Mouse (Mus musculus) ES-Bruce4 (cell line): Measurements from ENCODE around the gene Sptbn4. TPM values are rescaled to one million over a fixed set of nuclear protein-coding genes. Genes with fewer than 3 reads are reported as not detected.
A peak's percentile ranks its signal among the peaks of the same experiment; 100 is the strongest.

ENCODE experiments used
- H3K27ac ChIP-seq: 2 replicates; pipeline ENCODE4 v1.5.1; 2012; ENCODE audit warnings: low read length, inconsistent platforms; ENCODE audit not compliant: insufficient read depth
- H3K27me3 ChIP-seq: 2 replicates; pipeline ENCODE4 v1.6.1; 2012; ENCODE audit warnings: mild to moderate bottlenecking, low read length, inconsistent platforms; ENCODE audit not compliant: control insufficient read depth, poor library complexity, insufficient read depth, severe bottlenecking
- H3K36me3 ChIP-seq: 2 replicates; pipeline ENCODE4 v1.6.1; 2012; ENCODE audit warnings: inconsistent platforms, mild to moderate bottlenecking, low read length, moderate library complexity; ENCODE audit not compliant: control insufficient read depth, poor library complexity, insufficient read depth, severe bottlenecking
- H3K4me1 ChIP-seq: one replicate; pipeline ENCODE4 v1.8.1; 2011; ENCODE audit warnings: low read length; ENCODE audit not compliant: control insufficient read depth, insufficient read depth
- H3K4me3 ChIP-seq: 2 replicates; pipeline ENCODE4 v1.5.1; 2011; ENCODE audit warnings: low read depth, mild to moderate bottlenecking, low read length
- H3K9ac ChIP-seq: 2 replicates; pipeline ENCODE4 v1.6.1; 2012; ENCODE audit warnings: low read depth, mild to moderate bottlenecking, inconsistent platforms; ENCODE audit not compliant: poor library complexity, severe bottlenecking
- H3K9me3 ChIP-seq: replicated peaks from 2 replicates; pipeline ENCODE4 v1.6.1; 2012; ENCODE audit warnings: mild to moderate bottlenecking, low read length, inconsistent platforms; ENCODE audit not compliant: control insufficient read depth, poor library complexity, insufficient read depth, severe bottlenecking
- CTCF ChIP-seq: IDR thresholded peaks from one replicate; pipeline ENCODE4 v1.8.1; 2011; ENCODE audit warnings: low read depth, low read length
- EP300 ChIP-seq: IDR thresholded peaks from 2 replicates; pipeline ENCODE4 v1.6.1; 2011; ENCODE audit warnings: low read depth, low read length; ENCODE audit not compliant: insufficient read depth
- POLR2A ChIP-seq: IDR thresholded peaks from one replicate; pipeline ENCODE4 v1.8.1; 2011; ENCODE audit warnings: low read length; ENCODE audit not compliant: insufficient read depth
- polyA plus RNA-seq: library from polyadenylated mRNA; stranded (reverse); fragments of >200 nt; gene quantifications from 2 replicates; pipeline ENCODE4 v1.2.4, GENCODE M21; 2011; ENCODE audit warnings: low read depth; ENCODE audit not compliant: missing spikeins, insufficient read depth, insufficient read length

Gene Sptbn4
- polyA plus RNA-seq, 1 experiment = 6.0 TPM

DNA sequence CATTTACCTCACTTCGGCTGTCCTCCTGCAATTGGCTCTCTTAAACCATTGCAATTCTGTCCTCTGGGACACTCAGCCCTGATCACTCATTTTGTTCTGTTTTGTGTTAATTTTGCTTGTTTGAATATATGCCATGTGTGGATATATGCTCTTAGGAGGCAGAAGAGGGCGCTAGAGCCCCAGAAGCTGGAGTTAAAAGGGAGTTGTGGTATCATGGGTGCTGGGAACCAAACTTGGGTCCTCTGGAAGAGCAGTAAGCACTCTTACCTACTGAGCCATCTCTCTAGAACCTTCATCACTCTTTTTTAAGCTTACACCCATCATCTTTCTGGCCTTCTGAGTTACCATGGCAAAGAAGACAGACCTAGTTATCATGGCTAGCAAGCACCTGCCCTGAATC, 88.3 kb downstream of the Sptbn4 start:
- H3K9me3 ChIP-seq = no peaks in the 10 kb centered on the region
- no peak overlapping the region for H3K9ac ChIP-seq
- H3K27ac ChIP-seq = peak overlapping the region; percentile 83
- TF ChIP-seq CTCF (peak; percentile 8), EP300 (no peak)
- H3K4me1 ChIP-seq = no peaks in the 10 kb centered on the region
- H3K36me3 ChIP-seq = no peaks in the 10 kb centered on the region
- H3K27me3 ChIP-seq = no peaks in the 10 kb centered on the region
- H3K4me3 ChIP-seq = peak overlapping the region; percentile 16

DNA sequence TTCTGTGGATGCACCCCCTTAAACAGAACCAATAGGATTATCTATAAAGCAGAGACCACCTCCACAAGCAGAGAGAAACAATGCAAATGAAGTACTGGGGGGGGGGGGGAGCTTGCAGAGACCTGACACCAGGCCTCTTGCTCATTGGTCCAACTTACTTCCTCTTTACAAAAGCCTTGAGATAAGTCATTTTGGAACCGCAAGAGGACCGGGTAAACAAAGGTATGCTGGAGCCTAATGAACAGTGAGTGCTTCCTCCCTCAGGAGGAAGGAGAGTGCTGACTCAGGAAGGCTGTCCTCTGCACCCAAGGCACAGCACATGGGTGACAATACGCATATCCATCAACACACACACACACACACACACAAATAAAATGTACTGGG, 89.9 kb downstream of the Sptbn4 start:
- peak overlapping the region; percentile 65 for H3K27ac ChIP-seq
- H3K27me3 ChIP-seq = no peaks in the 10 kb centered on the region
- no peaks in the 10 kb centered on the region for H3K9me3 ChIP-seq
- peak overlapping the region; percentile 78 for H3K9ac ChIP-seq
- H3K4me1 ChIP-seq = no peaks in the 10 kb centered on the region
- TF ChIP-seq CTCF = no peak
- no peak for TF ChIP-seq EP300
- TF ChIP-seq POLR2A = no peak
- 0 out of 2 replicates have a peak, but pooled peaks cover 3% of the 10 kb centered on the region for H3K36me3 ChIP-seq
- H3K4me3 ChIP-seq = peak overlapping the region; percentile 36

DNA sequence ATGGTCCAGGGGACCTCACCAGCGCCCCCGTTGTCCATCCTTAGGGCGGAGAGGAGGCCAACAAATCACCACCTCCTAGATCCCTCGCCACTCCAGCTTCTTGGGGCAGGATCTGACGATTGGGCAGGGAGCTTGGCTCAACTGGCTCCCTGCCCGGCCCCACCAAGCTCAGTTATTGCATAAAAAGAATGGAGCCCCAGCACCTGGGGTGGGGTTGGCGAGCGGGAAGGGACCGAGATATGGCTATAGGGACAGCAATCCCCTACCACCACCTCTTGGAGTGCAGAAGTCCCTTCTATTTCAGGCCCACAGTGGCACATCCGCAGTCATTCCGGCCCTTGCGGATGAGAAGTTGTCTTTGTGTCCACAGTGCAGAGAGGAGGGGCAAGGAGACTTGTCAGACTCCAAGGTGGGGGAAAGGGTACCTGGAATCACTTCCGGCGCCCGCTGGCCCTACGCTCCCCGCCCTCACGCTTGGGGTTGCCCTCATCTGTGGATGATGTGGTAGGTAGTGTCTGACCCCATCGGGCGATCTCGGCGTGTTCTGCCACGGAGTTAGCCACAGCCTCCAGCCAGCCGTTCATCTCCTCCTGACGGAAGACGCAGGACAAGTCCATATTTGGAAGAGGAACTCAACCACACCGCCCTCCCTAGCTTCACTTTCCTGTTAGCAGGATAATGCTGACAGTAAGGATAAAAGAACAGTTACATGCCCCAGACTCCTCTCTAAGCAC, 90.5 kb downstream of the Sptbn4 start, which contains the start of gene Gm20479:
Gene Gm20479, minus strand, starts transcription at position 559 of the 734 bp plus-strand sequence.
- no peaks in the 10 kb centered on the region for H3K9me3 ChIP-seq
- 0 out of 2 replicates have a peak, but pooled peaks cover 3% of the 10 kb centered on the region for H3K36me3 ChIP-seq
- H3K4me3 ChIP-seq = peak within 1 kb of the TSS; percentile 75
- TF ChIP-seq CTCF (no peak), POLR2A (peak; percentile 6), EP300 (no peak)
- no peaks in the 10 kb centered on the region for H3K27me3 ChIP-seq
- peak within 1 kb of the TSS; percentile 78 for H3K9ac ChIP-seq
- H3K4me1 ChIP-seq = no peaks in the 10 kb centered on the region
- peak within 1 kb of the TSS; percentile 65 for H3K27ac ChIP-seq

DNA sequence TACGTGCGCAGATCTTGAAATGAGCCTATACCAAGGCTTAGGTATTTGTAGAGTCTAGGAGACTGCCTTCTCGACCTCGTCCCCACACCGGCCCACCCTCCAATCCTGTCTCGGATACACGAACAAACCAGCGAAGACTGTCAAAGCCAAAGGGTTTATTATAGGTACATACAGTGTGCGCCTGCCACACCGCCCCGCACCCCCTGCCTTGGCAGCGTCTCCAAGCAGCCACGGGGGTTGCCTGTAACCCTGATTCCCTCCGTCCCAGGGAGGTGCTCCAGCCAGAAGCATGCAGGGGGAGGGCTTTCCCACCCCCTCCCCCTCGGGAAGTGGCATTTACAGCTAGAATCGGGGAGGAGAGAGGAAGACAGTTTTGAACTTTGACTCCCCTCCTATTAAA, 91.2 kb downstream of the Sptbn4 start:
- 0 out of 2 replicates have a peak, but pooled peaks cover 3% of the 10 kb centered on the region for H3K36me3 ChIP-seq
- H3K9ac ChIP-seq = peak overlapping the region; percentile 78
- H3K27me3 ChIP-seq = no peaks in the 10 kb centered on the region
- no peaks in the 10 kb centered on the region for H3K9me3 ChIP-seq
- H3K4me3 ChIP-seq = peak overlapping the region; percentile 75
- TF ChIP-seq POLR2A = no peak
- TF ChIP-seq CTCF = no peak
- no peak for TF ChIP-seq EP300
- no peaks in the 10 kb centered on the region for H3K4me1 ChIP-seq
- peak overlapping the region; percentile 65 for H3K27ac ChIP-seq

DNA sequence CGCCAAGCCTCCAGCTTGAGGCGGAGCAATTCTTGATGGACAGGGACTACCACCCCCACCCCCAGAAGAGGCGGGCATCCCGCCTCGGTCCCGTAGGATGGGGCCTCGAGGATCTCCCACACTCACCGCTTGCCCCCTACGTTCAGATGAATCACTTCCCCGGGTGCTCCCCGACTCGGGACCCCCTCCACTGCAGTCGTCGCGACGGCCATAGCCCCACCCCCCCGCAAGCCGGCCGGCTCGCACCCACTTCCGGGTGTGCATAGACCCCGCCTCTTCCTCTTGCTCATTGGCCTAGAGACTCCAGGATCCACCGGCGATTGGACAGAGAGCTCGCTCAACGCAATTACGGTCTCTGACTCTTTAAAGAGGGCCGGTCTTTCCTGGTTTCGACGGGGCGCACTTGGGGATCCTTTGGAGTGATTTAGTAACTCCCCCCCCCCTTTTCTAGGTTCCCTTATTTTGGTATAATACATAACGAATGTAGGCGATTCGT, 91.7 kb downstream of the Sptbn4 start, which contains the start of gene Shkbp1:
Gene Shkbp1, minus strand, starts transcription at position 275 of the 496 bp plus-strand sequence.
- Histone ChIP-seq H3K4me3 (peak within 1 kb of the TSS; percentile 92), H3K9me3 (no peaks in the 10 kb centered on the region), H3K4me1 (no peaks in the 10 kb centered on the region), H3K27me3 (no peaks in the 10 kb centered on the region), H3K9ac (peak within 1 kb of the TSS; percentile 78), H3K27ac (peak within 1 kb of the TSS; percentile 65), H3K36me3 (0 out of 2 replicates have a peak, but pooled peaks cover 3% of the 10 kb centered on the region)
- TF ChIP-seq EP300 (no peak), CTCF (no peak), POLR2A (no peak)

DNA sequence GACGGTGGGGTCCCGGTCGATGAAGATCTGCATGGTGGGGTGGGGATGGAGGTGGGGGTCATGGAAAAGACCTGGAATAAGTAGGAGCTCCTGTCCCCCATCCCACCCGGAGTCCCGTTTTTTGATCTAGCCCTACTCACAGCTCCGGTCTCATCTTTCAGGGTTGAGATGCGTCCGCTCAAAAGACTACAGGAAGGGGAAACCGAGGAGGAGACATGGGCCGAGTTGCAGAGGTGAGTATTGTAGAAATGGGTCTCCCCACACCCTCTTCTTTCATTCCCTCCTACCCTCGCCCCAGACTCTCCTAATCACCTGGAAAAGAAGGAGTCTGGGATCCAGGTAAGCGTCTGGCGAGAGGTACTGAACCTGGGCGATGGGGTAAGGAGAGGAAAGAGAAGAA, 92.2 kb downstream of the Sptbn4 start:
- peak overlapping the region; percentile 92 for H3K4me3 ChIP-seq
- H3K36me3 ChIP-seq = peaks cover 5% of the 10 kb centered on the region
- H3K27ac ChIP-seq = peak overlapping the region; percentile 59
- no peaks in the 10 kb centered on the region for H3K9me3 ChIP-seq
- no peak for TF ChIP-seq POLR2A
- TF ChIP-seq EP300 = no peak
- TF ChIP-seq CTCF = no peak
- H3K27me3 ChIP-seq = no peaks in the 10 kb centered on the region
- H3K4me1 ChIP-seq = no peaks in the 10 kb centered on the region
- H3K9ac ChIP-seq = peak overlapping the region; percentile 78
